Mouse (Mus musculus) cerebellum, adult 2 months (tissue): ENCODE measurements around the gene Usp38. TPM values are rescaled to one million over a fixed set of nuclear protein-coding genes. Genes with fewer than 3 reads are reported as not detected.
A peak's percentile ranks its signal among the peaks of the same experiment; 100 is the strongest.

Experiments used
- DNase-seq, 2 experiments: peaks; one replicate each; pipeline ENCODE4 v3.0.0; 2021
- H3K27ac ChIP-seq: fragments of 200-500 bp; 2 replicates; pipeline ENCODE4 v1.5.1; 2012; ENCODE audit warnings: low read length, control low read depth, inconsistent platforms; ENCODE audit not compliant: insufficient read depth
- H3K27me3 ChIP-seq: fragments of 200-500 bp; 2 replicates; pipeline ENCODE4 v1.6.1; 2012; ENCODE audit warnings: inconsistent platforms, mild to moderate bottlenecking, low read length, moderate library complexity; ENCODE audit not compliant: control insufficient read depth, insufficient read depth
- H3K4me1 ChIP-seq: fragments of 200-500 bp; 2 replicates; pipeline ENCODE4 v1.6.1; 2011; ENCODE audit warnings: low read length; ENCODE audit not compliant: control insufficient read depth, insufficient read depth
- H3K4me3 ChIP-seq: fragments of 200-500 bp; replicated peaks from 2 replicates; pipeline ENCODE3; 2011; ENCODE audit warnings: mild to moderate bottlenecking, low read depth, low read length, control low read depth; ENCODE audit not compliant: insufficient read depth
- CTCF ChIP-seq: fragments of 200-500 bp; IDR thresholded peaks from 2 replicates; pipeline ENCODE4 v1.5.1; 2011; ENCODE audit warnings: low read depth, mild to moderate bottlenecking, control low read depth, low read length, moderate library complexity, borderline replicate concordance; ENCODE audit not compliant: insufficient read depth
- POLR2A ChIP-seq: fragments of 200-500 bp; IDR thresholded peaks from 2 replicates; pipeline ENCODE4 v1.6.1; 2011; ENCODE audit warnings: low read length, control low read depth, borderline replicate concordance; ENCODE audit not compliant: insufficient read depth
- WGBS: fragments of 180-500 bp; shearing (Covaris S2); methylation state at CpG from one replicate; pipeline ENCODE4 v1.1.7; 2018; 5-methylcytosine and 5-hydroxymethylcytosine counted together
- polyA plus RNA-seq: library from polyadenylated mRNA; depleted of rRNA; stranded (reverse); fragments of >200 nt; gene quantifications from 2 replicates; pipeline ENCODE4 v1.2.3, GENCODE M21; 2012

The Usp38 gene
- polyA plus RNA-seq, 1 experiment: 13.1 TPM

DNA sequence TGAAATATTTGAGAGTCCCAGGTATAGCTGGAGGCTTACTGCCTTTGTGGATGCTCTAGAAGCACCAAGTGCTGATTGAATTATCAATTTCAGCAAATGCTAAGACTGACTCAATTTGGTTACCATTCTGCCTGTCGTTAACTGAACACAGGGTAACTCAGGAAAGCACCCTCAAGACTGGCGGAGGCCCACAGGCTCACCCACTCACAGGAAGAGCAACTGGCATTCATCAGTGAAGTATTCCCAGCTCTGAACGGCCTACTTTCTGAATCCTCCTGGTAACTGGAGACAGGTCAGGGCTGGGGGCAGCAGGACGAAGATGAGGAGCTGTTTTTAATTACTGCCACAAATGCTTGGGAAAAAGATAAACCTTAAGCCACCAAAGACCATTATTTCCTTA is 34.7 kb downstream of the Usp38 start:
- no peak for DNase-seq
- WGBS: 81% methylated on average over 4 of the region's 4 CpGs
- H3K27me3 ChIP-seq: no peaks in the 10 kb centered on the region
- H3K27ac ChIP-seq: no peak overlapping the region
- H3K4me1 ChIP-seq: peaks cover 14% of the 10 kb centered on the region
- no peak overlapping the region for H3K4me3 ChIP-seq
- no peak for TF ChIP-seq POLR2A
- TF ChIP-seq CTCF: no peak

DNA sequence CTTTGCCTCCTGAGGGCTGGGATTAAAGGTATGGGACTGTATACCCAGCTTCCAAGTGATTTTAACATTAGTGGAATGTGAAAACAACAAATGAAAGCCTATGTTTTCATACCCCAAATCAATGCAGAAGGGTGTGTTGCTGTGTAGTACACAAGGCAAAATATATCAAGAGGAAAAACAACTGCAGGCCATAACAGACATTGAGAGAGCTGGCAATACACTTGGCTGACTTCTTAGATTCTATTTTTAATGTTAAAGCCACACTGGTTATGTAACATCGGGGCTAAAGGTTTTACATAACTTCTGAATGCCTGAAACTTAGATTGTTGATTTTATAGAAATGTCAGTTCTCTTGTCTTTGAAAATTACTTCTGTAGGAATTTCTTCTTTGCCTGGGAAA is 37.5 kb downstream of the Usp38 start:
- H3K27ac ChIP-seq: no peak overlapping the region
- no peak for TF ChIP-seq CTCF
- TF ChIP-seq POLR2A: no peak
- no peaks in the 10 kb centered on the region for H3K27me3 ChIP-seq
- peak in 1 of 2 experiments; percentile 30 for DNase-seq
- peaks cover 8% of the 10 kb centered on the region for H3K4me1 ChIP-seq
- no peak overlapping the region for H3K4me3 ChIP-seq
- 11% methylated on average over 1 of the region's 1 CpGs for WGBS

DNA sequence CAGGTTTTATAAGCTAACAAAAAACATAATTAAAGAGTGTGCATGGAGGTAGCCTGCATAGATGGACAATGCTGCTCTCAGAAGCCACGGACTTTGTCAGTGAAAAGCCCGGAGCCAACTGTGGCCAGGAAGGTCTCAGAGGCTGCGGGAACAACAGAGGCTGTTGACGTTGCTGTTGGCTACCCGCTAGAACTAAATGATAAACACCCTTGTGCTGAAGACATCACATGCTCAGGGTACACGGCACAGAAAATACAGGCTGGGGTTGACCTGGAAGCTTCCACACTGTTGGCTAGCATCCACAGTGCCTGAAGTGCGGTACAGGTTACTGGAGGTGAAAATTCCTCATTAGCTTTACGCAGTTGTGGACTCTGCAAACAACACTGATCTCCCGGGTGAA is 43.6 kb downstream of the Usp38 start:
- no peak overlapping the region for H3K4me3 ChIP-seq
- H3K27ac ChIP-seq: no peak overlapping the region
- DNase-seq: no peak
- no peaks in the 10 kb centered on the region for H3K4me1 ChIP-seq
- no peaks in the 10 kb centered on the region for H3K27me3 ChIP-seq
- 70% methylated on average over 9 of the region's 9 CpGs for WGBS
- TF ChIP-seq CTCF (no peak), POLR2A (no peak)

DNA sequence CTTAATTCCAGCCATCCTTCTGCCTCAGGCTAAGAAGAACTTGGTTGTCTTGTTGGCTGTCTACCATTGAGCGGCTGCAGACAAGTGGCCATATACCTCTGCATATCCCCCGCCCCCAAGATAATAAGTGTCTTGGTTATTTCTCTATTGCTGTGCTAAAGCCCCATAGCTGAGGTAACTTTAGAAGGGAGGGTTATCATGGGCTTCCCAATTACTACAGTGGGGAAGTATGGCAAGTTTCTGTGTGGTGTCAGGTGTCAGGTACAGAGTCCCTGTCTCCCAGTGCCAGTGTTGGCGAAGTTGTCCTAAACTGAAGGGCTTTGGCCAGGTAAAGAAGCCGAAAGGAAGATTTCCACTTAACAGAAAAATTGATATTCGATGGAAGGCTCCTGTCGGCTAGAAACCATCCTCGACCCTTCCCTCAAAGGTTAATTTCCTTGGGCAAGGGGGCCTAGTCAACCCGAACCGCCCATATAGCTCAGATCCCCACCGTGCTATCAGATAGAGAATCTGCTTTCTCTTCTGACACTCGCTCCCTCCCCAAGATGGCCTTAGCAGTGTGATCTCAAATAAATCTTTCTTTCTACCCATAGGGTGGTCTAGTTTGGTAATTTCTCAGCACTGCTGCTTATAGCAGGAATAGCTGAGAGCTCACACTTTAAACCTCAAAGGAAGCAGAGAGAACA is 44.6 kb downstream of the Usp38 start:
- Histone ChIP-seq H3K4me3 (no peak overlapping the region), H3K27ac (no peak overlapping the region), H3K27me3 (no peaks in the 10 kb centered on the region), H3K4me1 (no peaks in the 10 kb centered on the region)
- DNase-seq: no peak
- WGBS: 82% methylated on average over 11 of the region's 11 CpGs
- TF ChIP-seq CTCF: no peak
- no peak for TF ChIP-seq POLR2A

DNA sequence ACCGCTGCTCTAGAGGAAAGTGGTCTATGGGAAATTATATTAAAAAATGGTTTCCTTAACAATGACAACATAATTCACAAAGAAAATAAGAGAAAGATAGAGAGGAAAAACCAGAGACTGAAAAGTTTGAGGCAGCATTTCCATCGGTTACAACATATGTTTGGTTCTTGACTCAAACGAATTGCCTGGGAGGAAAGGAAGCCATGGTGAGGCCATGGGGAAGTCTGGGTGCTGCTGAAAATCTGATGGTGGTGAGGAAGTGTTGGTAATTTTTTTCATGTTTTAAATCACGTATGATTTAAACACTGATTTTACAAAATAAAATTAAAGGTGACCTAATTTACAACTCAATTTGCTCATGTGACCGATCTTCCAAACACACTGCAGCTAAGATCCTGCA is 45.3 kb downstream of the Usp38 start:
- H3K4me1 ChIP-seq: no peaks in the 10 kb centered on the region
- no peak for TF ChIP-seq POLR2A
- TF ChIP-seq CTCF: no peak
- H3K27ac ChIP-seq: no peak overlapping the region
- WGBS: 94% methylated on average over 5 of the region's 5 CpGs
- DNase-seq: no peak
- no peaks in the 10 kb centered on the region for H3K27me3 ChIP-seq
- no peak overlapping the region for H3K4me3 ChIP-seq

DNA sequence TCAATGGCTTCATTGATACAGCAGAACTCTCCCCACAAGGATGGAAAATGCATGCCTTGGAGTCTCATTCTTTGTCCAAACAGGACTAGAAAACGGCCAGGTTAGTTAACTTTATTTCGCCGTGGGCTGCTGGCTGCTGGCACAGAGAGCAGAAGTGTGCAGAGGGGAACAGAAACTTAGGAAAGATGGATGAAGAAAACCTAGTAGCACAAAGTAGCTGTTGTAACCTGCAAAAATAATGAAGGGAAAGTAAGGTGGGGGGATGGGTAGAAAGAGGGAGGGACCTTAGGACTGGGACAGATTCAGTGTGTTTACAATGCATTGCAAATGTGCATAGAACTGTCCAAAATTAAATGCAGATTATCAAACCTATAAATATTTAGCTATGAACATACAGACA is 51.6 kb downstream of the Usp38 start:
- 94% methylated on average over 3 of the region's 3 CpGs for WGBS

DNA sequence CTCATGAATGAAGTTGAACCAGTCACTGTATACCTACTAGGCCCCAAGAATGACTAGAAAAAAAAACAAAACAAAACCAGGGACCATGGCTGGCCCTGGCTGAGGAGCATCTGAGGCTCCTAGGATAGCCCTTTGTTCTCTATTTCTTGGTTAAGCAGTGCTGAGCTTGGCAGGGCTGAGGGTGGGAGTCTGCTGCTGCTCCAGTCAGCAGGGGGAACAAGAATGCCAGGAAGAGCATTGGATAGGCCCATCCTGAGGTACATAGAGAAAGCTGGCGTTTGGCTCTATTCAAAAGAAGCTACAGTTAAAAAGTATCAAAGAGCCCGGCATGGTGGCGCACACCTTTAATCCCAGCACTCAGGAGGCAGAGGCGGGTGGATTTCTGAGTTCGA is 52.1 kb downstream of the Usp38 start:
- no peak for DNase-seq
- 79% methylated on average over 5 of the region's 5 CpGs for WGBS
- no peaks in the 10 kb centered on the region for H3K27me3 ChIP-seq
- H3K4me1 ChIP-seq: peaks cover 3% of the 10 kb centered on the region; the same call in 1 of the 2 replicates
- no peak for TF ChIP-seq POLR2A
- TF ChIP-seq CTCF: no peak
- H3K4me3 ChIP-seq: no peak overlapping the region
- no peak overlapping the region for H3K27ac ChIP-seq

More for the DNA sequence above, 51.6 kb downstream of the Usp38 start:
- DNase-seq: no peak
- H3K4me3 ChIP-seq: no peak overlapping the region
- TF ChIP-seq POLR2A (no peak), CTCF (no peak)
- H3K27ac ChIP-seq: no peak overlapping the region
- peaks cover 3% of the 10 kb centered on the region; the same call in 1 of the 2 replicates for H3K4me1 ChIP-seq
- no peaks in the 10 kb centered on the region for H3K27me3 ChIP-seq

DNA sequence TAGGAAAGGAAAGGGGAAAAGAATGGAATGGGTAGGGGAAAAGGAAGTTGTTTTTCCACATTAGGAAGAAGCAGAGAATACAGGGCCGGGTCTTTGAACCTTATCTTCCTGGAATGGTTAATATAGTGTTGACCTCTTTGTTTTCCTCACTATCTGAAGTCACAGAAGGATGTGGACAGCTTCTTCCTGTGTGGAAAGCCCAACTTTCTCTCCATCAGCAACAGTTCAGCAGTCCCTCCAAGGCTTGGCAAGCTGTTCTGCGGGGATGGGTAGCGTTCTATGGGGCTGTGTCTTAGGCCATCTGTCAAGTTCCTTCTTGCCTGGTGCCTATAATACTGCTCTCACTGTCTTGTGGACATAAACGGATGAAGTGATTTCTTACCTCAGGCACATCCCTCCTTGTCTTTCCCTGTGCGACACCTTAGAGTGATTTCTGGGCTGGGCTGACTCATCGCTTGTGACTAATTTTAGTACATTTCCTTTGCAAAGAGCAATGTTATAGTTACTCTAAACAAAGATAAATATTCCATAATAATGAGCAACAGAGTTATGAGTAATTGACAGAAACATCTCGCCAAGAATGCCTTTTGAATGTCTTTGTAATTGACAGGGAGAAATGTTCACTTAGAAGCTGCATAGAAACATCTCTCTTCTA is 52.7 kb downstream of the Usp38 start:
- no peak overlapping the region for H3K27ac ChIP-seq
- WGBS: 43% methylated on average over 7 of the region's 7 CpGs
- peaks cover 3% of the 10 kb centered on the region; the same call in 1 of the 2 replicates for H3K4me1 ChIP-seq
- H3K4me3 ChIP-seq: no peak overlapping the region
- peak in 1 of 2 experiments; percentile 47 for DNase-seq
- H3K27me3 ChIP-seq: no peaks in the 10 kb centered on the region
- TF ChIP-seq POLR2A: no peak

DNA sequence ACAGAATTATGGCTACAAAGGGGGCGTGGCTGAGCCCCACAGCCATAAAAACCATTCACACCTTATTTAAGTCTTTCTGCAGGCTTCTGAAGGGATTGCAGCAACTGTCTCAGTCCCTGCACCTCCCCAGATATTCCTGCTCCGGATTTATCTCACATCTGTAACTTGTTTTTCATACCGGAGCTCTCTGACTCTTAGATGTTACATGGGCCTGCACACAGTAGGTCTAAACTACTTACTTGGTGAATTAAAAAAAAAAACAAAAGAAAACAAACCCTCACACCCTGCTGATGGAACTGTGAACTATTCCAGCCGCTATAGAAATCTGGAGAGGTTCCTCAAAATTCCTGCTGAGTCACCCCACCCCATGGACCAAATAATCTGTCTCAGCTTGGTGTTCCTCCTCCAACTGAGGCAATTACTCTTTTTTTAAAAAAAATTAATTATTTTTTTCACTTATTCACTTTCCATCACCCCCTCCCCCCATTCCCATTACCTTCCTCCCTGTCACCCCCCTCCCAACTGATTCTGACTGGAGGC is 53.6 kb downstream of the Usp38 start:
- Histone ChIP-seq H3K27ac (no peak overlapping the region), H3K27me3 (no peaks in the 10 kb centered on the region), H3K4me3 (no peak overlapping the region), H3K4me1 (peaks cover 3% of the 10 kb centered on the region; the same call in 1 of the 2 replicates)
- WGBS: 87% methylated on average over 4 of the region's 4 CpGs
- DNase-seq: no peak
- TF ChIP-seq CTCF (no peak), POLR2A (no peak)
